17 mouse cellular contexts compared by ENCODE assay signal in the genomic region with DNA sequence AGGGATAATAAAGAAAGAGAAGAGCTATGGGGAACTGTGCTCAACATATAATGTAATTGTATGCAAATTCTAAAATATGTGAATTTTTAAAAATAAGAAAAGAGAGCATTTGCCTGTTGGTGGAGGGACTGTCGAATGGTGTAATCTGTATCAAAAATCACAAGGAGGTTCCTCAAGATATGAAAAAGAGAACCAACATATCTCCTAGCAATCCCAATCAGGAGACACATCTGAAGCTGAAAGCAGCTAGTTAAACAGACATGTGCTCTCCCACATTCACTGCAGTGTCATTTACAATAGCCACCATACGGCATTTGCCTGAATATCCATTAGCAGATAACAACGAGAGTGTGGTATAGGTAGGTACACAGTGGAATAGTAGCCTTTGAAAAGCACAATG.
"Had no signal": no experiment of that assay in that cellular context is flagged by ENCODE, and none has a peak within 500 bp of the region (broad histone marks: within the 10 kb centered on the region; RNA-seq: fewer than 3 reads in every experiment).

No protein-coding gene starts in this region.

- H3K4me3 ChIP-seq: megakaryocyte, embryonic 14.5 days; midbrain, embryonic 10.5 days; midbrain, embryonic 12.5 days; myocyte; neural tube, embryonic 13.5 days; neural tube, embryonic 15.5 days had no signal

- H3K27ac ChIP-seq: midbrain, embryonic 10.5 days; midbrain, embryonic 12.5 days; neural tube, embryonic 13.5 days; neural tube, embryonic 15.5 days had no signal

- H3K36me3 ChIP-seq: midbrain, embryonic 10.5 days; midbrain, embryonic 12.5 days; neural tube, embryonic 13.5 days; neural tube, embryonic 15.5 days had no signal

- H3K27me3 ChIP-seq: megakaryocyte, embryonic 14.5 days; midbrain, embryonic 12.5 days; neural tube, embryonic 13.5 days; neural tube, embryonic 15.5 days had no signal

- ATAC-seq: midbrain, embryonic 16.5 days had no signal

- DNase-seq: lung, adult 18-20 months; lung, embryonic 14.5 days; lung, postnatal 10 days; lung, postnatal 4 days; midbrain, embryonic 14.5 days; retina, postnatal 1 day; right cerebral cortex, adult 18-20 months; thymus, adult 18-20 months; thymus, postnatal 14 days; thymus, postnatal 36 days had no signal

- H3K9me3 ChIP-seq: midbrain, embryonic 10.5 days; midbrain, embryonic 12.5 days; neural tube, embryonic 13.5 days; neural tube, embryonic 15.5 days had no signal

- H3K4me1 ChIP-seq: midbrain, embryonic 10.5 days; midbrain, embryonic 12.5 days; neural tube, embryonic 13.5 days; neural tube, embryonic 15.5 days had no signal

- H3K4me2 ChIP-seq: lung, embryonic 14.5 days; midbrain, embryonic 12.5 days; neural tube, embryonic 13.5 days; neural tube, embryonic 15.5 days had no signal

- H3K9ac ChIP-seq: lung, embryonic 14.5 days; midbrain, embryonic 12.5 days; neural tube, embryonic 13.5 days; neural tube, embryonic 15.5 days had no signal
